Mouse (Mus musculus) heart, postnatal 0 days (tissue): Measurements from ENCODE around the gene Olfr1337. TPM values are rescaled to one million over a fixed set of nuclear protein-coding genes. Genes with fewer than 3 reads are reported as not detected.
"Not testable (repeated sequence)": the region's sequence is repeated elsewhere in the genome, so short reads cannot be mapped to it uniquely, and the experiment has no call there.

Experiments
- ATAC-seq: fragments of 200-750 bp; cut with Nextera tagmentation; 2 replicates; pipeline ENCODE4 v1.8.0; 2017; ENCODE audit warnings: low read depth, moderate number of reproducible peaks, moderate library complexity; ENCODE audit not compliant: insufficient read depth
- DNase-seq: peaks from one replicate; pipeline ENCODE4 v3.0.0-alpha.2; 2016; ENCODE audit warnings: low spot score
- H3K27ac ChIP-seq: fragments of 300-500 bp; sonication (generic); 2 replicates; pipeline ENCODE4 v1.5.1; 2014; ENCODE audit warnings: low read depth, mild to moderate bottlenecking
- H3K27me3 ChIP-seq: fragments of 300-500 bp; sonication (generic); 2 replicates; pipeline ENCODE4 v1.6.1; 2014; ENCODE audit warnings: low read length, mixed read lengths; ENCODE audit not compliant: control insufficient read depth, insufficient read depth
- H3K36me3 ChIP-seq: fragments of 300-500 bp; sonication (generic); replicated peaks from 2 replicates; pipeline ENCODE4 v1.6.1; 2014; ENCODE audit warnings: low read length, mixed read lengths; ENCODE audit not compliant: control insufficient read depth, insufficient read depth
- H3K4me1 ChIP-seq: fragments of 300-500 bp; sonication (generic); 2 replicates; pipeline ENCODE4 v1.6.1; 2014; ENCODE audit warnings: antibody characterized with exemption; ENCODE audit not compliant: control insufficient read depth, insufficient read depth
- H3K4me2 ChIP-seq: fragments of 300-500 bp; sonication (generic); 2 replicates; pipeline ENCODE4 v1.6.1; 2014; ENCODE audit warnings: low read depth, mild to moderate bottlenecking, low read length, moderate library complexity
- H3K4me3 ChIP-seq: fragments of 300-500 bp; sonication (generic); 2 replicates; pipeline ENCODE4 v1.5.1; 2014; ENCODE audit warnings: low read depth, low read length
- H3K9ac ChIP-seq: fragments of 300-500 bp; sonication (generic); replicated peaks from 2 replicates; pipeline ENCODE4 v1.6.1; 2014; ENCODE audit warnings: low read depth, low read length, mixed read lengths
- H3K9me3 ChIP-seq: fragments of 300-500 bp; sonication (generic); replicated peaks from 2 replicates; pipeline ENCODE4 v1.6.1; 2016; ENCODE audit warnings: low read length; ENCODE audit not compliant: control insufficient read depth
- CTCF ChIP-seq: IDR thresholded peaks from 2 replicates; pipeline ENCODE4 v1.5.1; 2016; ENCODE audit warnings: antibody characterized with exemption, control low read depth, low read depth
- EP300 ChIP-seq: IDR thresholded peaks from 2 replicates; pipeline ENCODE4 v1.6.1; 2016; ENCODE audit warnings: antibody characterized with exemption, low read depth
- WGBS: fragments of 180-500 bp; shearing (Covaris S2); extraction: QIAGEN DNeasy Blood & Tissue Kit; methylation state at CpG from one replicate; pipeline ENCODE4 v1.1.7; 2014; 5-methylcytosine and 5-hydroxymethylcytosine counted together
- polyA plus RNA-seq: library from polyadenylated mRNA; unstranded; fragments of >200 nt; fragmentation: Nextera tagmentation; extraction: Ambion mirVana; gene quantifications from 2 replicates; pipeline ENCODE4 v1.2.1, GENCODE M21; 2015
- total RNA-seq: library from RNA; depleted of rRNA; stranded (reverse); fragments of >200 nt; gene quantifications from 2 replicates; pipeline ENCODE4 v1.2.3, GENCODE M21; 2014; ENCODE audit warnings: low replicate concordance; rRNA removed

The Olfr1337 gene
- not detected in 2 replicates for total RNA-seq
- not detected in 2 replicates for polyA plus RNA-seq

- Histone ChIP-seq H3K9me3 (no peaks in the 10 kb centered on the region), H3K9ac (no peak within 1 kb of the TSS), H3K4me1 (no peaks in the 10 kb centered on the region; the same call in 1 of the 2 replicates), H3K36me3 (no peaks in the 10 kb centered on the region), H3K4me2 (no peak within 1 kb of the TSS), H3K4me3 (no peak within 1 kb of the TSS), H3K27ac (no peak within 1 kb of the TSS), H3K27me3 (no peaks in the 10 kb centered on the region)
- DNase-seq: no peak
- TF ChIP-seq CTCF (no peak), EP300 (no peak)
- no peak for ATAC-seq
- 61% methylated on average over 2 of the region's 2 CpGs for WGBS
These were observed at the start of gene Olfr1337 for GRCm38 (mm10) chr4:118782486-118782885. Olfr1337 (minus strand) TSS chr4:118782586.

- TF ChIP-seq EP300 (no peak), CTCF (no peak)
- no peaks in the 10 kb centered on the region for H3K9me3 ChIP-seq
- 76% methylated on average over 1 of the region's 1 CpGs for whole genome bisulfite sequencing
- H3K27ac ChIP-seq: no peak overlapping the region
- H3K27me3 ChIP-seq: no peaks in the 10 kb centered on the region
- no peak overlapping the region for H3K4me2 ChIP-seq
- H3K4me3 ChIP-seq: no peak overlapping the region
- DNase-seq (no peak), ATAC-seq (no peak)
- no peak overlapping the region for H3K9ac ChIP-seq
- H3K36me3 ChIP-seq: no peaks in the 10 kb centered on the region
- no peaks in the 10 kb centered on the region for H3K4me1 ChIP-seq
These were observed 36.5 kb upstream of the Olfr1337 start for GRCm38 (mm10) chr4:118818921-118819320.

- no peaks in the 10 kb centered on the region for H3K36me3 ChIP-seq
- no peak within 1 kb of the TSS for H3K4me2 ChIP-seq
- H3K9ac ChIP-seq: no peak within 1 kb of the TSS
- no peak within 1 kb of the TSS for H3K4me3 ChIP-seq
- H3K27ac ChIP-seq: no peak within 1 kb of the TSS
- H3K4me1 ChIP-seq: no peaks in the 10 kb centered on the region
- no peak for TF ChIP-seq CTCF
- TF ChIP-seq EP300: no peak
- no peaks in the 10 kb centered on the region for H3K27me3 ChIP-seq
- H3K9me3 ChIP-seq: no peaks in the 10 kb centered on the region
- DNase-seq (no peak), ATAC-seq (no peak)
- WGBS: 77% methylated on average over 4 of the region's 4 CpGs
These were observed 27.5 kb upstream of the Olfr1337 start, which contains the start of gene Olfr1335 for GRCm38 (mm10) chr4:118809844-118810243. Olfr1335 (minus strand) TSS chr4:118809944.

- ATAC-seq, H3K9ac ChIP-seq, H3K4me2 ChIP-seq, DNase-seq, H3K4me3 ChIP-seq, H3K27me3 ChIP-seq, H3K4me1 ChIP-seq, H3K36me3 ChIP-seq, H3K9me3 ChIP-seq, H3K27ac ChIP-seq: not testable (repeated sequence)
These were observed 10.4 kb upstream of the Olfr1337 start for GRCm38 (mm10) chr4:118792796-118793195.

GRCm38 (mm10) chr4:118758637-118759036 lies 23.7 kb downstream of the Olfr1337 start, which contains the start of gene Olfr1338:
Olfr1338 (minus strand) TSS chr4:118758737.
- ATAC-seq (no peak), DNase-seq (no peak)
- H3K9ac ChIP-seq: no peak within 1 kb of the TSS
- WGBS: 52% methylated on average over 1 of the region's 1 CpGs
- H3K27ac ChIP-seq: no peak within 1 kb of the TSS
- no peak within 1 kb of the TSS for H3K4me2 ChIP-seq
- no peaks in the 10 kb centered on the region for H3K36me3 ChIP-seq
- no peaks in the 10 kb centered on the region for H3K27me3 ChIP-seq
- no peak for TF ChIP-seq CTCF
- no peak for TF ChIP-seq EP300
- H3K9me3 ChIP-seq: no peaks in the 10 kb centered on the region
- no peaks in the 10 kb centered on the region for H3K4me1 ChIP-seq
- H3K4me3 ChIP-seq: no peak within 1 kb of the TSS

- Histone ChIP-seq H3K4me3 (no peak overlapping the region), H3K9ac (no peak overlapping the region), H3K36me3 (no peaks in the 10 kb centered on the region), H3K27ac (no peak overlapping the region), H3K4me2 (no peak overlapping the region), H3K4me1 (no peaks in the 10 kb centered on the region), H3K9me3 (no peaks in the 10 kb centered on the region), H3K27me3 (0 out of 2 replicates have a peak, but pooled peaks cover 12% of the 10 kb centered on the region)
- 9% methylated on average over 16 of the region's 16 CpGs for WGBS
- TF ChIP-seq CTCF (no peak), EP300 (no peak)
- ATAC-seq (no peak), DNase-seq (no peak)
These were observed 40.5 kb downstream of the Olfr1337 start for GRCm38 (mm10) chr4:118741881-118742280.
